Mouse (Mus musculus): ENCODE results near the gene Hpn. TPM values are rescaled to one million over a fixed set of nuclear protein-coding genes. Genes with fewer than 3 reads are reported as not detected.
A peak's percentile ranks its signal among the peaks of the same experiment; 100 is the strongest.

Gene Hpn
- polyA plus RNA-seq, 1 experiment from 2014 or later, result 3.4 TPM

GRCm38 (mm10) chr7:31135717-31136116, 20.6 kb upstream of the Hpn start:
- WGBS, result 94% methylated on average over 10 of the region's 10 CpGs
- no peak overlapping the region for H3K4me3 ChIP-seq
- H3K36me3 ChIP-seq, result peaks cover 100% of the 10 kb centered on the region
- H3K4me1 ChIP-seq, result no peaks in the 10 kb centered on the region
- H3K9ac ChIP-seq, result no peak overlapping the region
- no peak overlapping the region for H3K27ac ChIP-seq
- ATAC-seq (ENCODE audit: insufficient number of reproducible peaks, low FRiP score, low TSS enrichment, low read depth), result no peak
- H3K9me3 ChIP-seq, result no peaks in the 10 kb centered on the region
- no peak overlapping the region for H3K4me2 ChIP-seq
- no peaks in the 10 kb centered on the region for H3K27me3 ChIP-seq

DNA sequence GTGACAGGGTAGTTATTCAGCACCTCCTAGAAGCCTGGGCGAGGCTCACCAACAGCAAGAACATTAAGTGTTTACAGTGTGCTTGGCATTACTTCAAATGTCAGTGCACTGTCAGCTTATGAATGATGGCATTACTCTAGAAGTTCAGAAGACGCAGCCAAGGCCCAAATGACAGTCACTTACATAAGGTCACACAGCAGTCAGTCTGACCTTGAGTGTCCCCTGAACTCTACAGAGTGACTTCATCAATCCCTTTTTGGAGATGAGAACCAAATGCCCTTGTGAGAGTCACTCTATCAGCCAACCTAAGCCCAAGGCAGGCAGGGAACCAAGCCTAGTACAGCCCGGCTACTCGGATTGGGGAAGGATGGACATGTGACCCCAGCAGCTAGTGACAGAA, 16.8 kb upstream of the Hpn start:
- WGBS, result 84% methylated on average over 4 of the region's 4 CpGs
- Histone ChIP-seq H3K9ac (no peak overlapping the region), H3K27ac (no peak overlapping the region), H3K27me3 (peaks cover 7% of the 10 kb centered on the region; the same call in 1 of the 2 replicates), H3K4me3 (no peak overlapping the region), H3K4me2 (no peak overlapping the region), H3K9me3 (no peaks in the 10 kb centered on the region), H3K36me3 (peaks cover 85% of the 10 kb centered on the region), H3K4me1 (peaks cover 7% of the 10 kb centered on the region)
- ATAC-seq (ENCODE audit: insufficient number of reproducible peaks, low FRiP score, low TSS enrichment, low read depth), result no peak

DNA sequence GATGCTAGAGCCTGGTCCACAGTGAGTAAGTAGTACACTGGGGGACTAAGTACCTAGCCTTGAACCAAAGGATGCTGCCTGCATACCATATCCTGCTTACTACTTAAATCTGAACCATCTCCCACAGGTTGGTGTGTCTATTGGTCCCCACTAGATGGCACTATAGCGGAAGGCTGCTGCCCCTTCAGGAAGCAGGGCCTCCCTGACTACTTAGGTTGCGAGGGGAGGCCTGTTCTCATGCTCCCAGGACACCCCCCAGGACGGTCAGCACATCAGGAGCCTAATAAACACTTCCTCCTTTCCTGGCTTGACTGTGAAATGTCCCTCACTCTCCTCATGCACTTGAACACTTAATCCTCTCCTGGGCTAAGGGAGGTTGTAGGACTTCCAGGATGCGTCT, 15.8 kb upstream of the Hpn start:
- Histone ChIP-seq H3K36me3 (peaks cover 75% of the 10 kb centered on the region), H3K4me3 (no peak overlapping the region), H3K27me3 (peaks cover 17% of the 10 kb centered on the region), H3K27ac (no peak overlapping the region), H3K4me2 (no peak overlapping the region), H3K4me1 (peaks cover 17% of the 10 kb centered on the region), H3K9me3 (no peaks in the 10 kb centered on the region), H3K9ac (no peak overlapping the region)
- no peak for ATAC-seq (ENCODE audit: insufficient number of reproducible peaks, low FRiP score, low TSS enrichment, low read depth)
- 27% methylated on average over 4 of the region's 4 CpGs for WGBS

DNA sequence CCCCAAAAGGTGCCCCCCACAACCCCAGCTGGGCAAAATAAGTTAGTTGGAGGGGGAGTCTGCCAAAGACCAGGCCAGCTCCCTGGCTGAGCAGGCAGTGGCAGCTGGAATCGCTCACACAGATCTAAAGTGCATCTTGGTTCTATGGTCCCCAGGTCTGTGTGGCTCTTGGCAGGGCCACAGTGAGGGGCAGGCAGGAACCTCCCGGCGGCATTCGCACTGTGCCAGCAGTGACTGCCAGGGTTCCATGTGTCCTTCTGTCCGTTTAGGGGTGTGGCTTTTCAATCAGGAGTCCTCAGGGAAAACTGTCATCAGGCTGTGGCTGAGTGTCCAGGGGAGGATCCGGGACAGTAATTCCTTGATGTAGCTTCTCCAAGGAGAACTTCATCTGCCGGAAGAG, 15.1 kb upstream of the Hpn start:
- no peak for ATAC-seq (ENCODE audit: insufficient number of reproducible peaks, low FRiP score, low TSS enrichment, low read depth)
- Histone ChIP-seq H3K4me1 (peaks cover 17% of the 10 kb centered on the region), H3K9ac (no peak overlapping the region), H3K4me3 (no peak overlapping the region), H3K27me3 (peaks cover 23% of the 10 kb centered on the region), H3K9me3 (no peaks in the 10 kb centered on the region), H3K4me2 (no peak overlapping the region), H3K27ac (no peak overlapping the region), H3K36me3 (peaks cover 68% of the 10 kb centered on the region)
- 92% methylated on average over 7 of the region's 7 CpGs for WGBS

- Histone ChIP-seq H3K27ac (no peak overlapping the region), H3K4me1 (peaks cover 17% of the 10 kb centered on the region), H3K9ac (no peak overlapping the region), H3K36me3 (peaks cover 49% of the 10 kb centered on the region), H3K9me3 (no peaks in the 10 kb centered on the region), H3K27me3 (peaks cover 31% of the 10 kb centered on the region), H3K4me2 (no peak overlapping the region), H3K4me3 (no peak overlapping the region)
- 52% methylated on average over 9 of the region's 9 CpGs for whole genome bisulfite sequencing
- ATAC-seq (ENCODE audit: insufficient number of reproducible peaks, low FRiP score, low TSS enrichment, low read depth), result no peak
These were observed 13.1 kb upstream of the Hpn start for GRCm38 (mm10) chr7:31128157-31128705.

GRCm38 (mm10) chr7:31126851-31127724, 12.0 kb upstream of the Hpn start, which contains the start of gene Scn1b:
Scn1b (minus strand) TSS chr7:31127003.
- peak within 1 kb of the TSS; percentile 48 for H3K9ac ChIP-seq
- peak within 1 kb of the TSS; percentile 65 for H3K4me3 ChIP-seq
- H3K4me1 ChIP-seq, result peaks cover 17% of the 10 kb centered on the region
- peak within 1 kb of the TSS; percentile 99 for H3K4me2 ChIP-seq
- peaks cover 31% of the 10 kb centered on the region for H3K27me3 ChIP-seq
- H3K27ac ChIP-seq, result no peak within 1 kb of the TSS
- H3K36me3 ChIP-seq, result peaks cover 37% of the 10 kb centered on the region
- H3K9me3 ChIP-seq, result no peaks in the 10 kb centered on the region
- ATAC-seq (ENCODE audit: insufficient number of reproducible peaks, low FRiP score, low TSS enrichment, low read depth), result no peak
- WGBS, result 2% methylated on average over 45 of the region's 60 CpGs

DNA sequence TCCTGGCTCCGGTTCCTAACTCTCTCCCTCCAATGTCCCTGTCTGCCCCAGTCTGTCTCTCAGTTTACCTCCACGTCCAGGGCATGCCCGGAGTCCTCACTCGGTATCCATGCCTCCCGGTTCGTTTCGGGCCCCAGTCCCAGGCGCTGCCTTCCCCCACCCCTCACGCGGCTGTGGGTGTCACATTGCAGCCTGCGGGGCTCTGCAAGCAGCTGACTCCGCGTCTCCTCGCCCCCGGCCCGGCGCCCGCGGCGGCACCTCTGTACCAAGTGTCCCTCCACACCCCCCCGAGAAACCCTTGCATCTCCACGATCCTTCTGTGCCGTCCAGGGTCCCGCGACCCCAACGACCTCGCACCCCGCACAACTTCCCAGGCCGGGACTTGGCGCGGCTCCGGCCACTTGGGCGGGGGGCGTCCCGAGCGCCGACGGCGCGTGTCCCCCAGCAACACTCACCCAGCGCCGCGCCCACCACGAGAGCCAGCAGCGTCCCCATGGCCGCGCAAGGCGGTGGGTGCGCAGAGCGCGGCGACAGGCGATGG, 11.2 kb upstream of the Hpn start:
- Histone ChIP-seq H3K27ac (no peak overlapping the region), H3K4me1 (peaks cover 17% of the 10 kb centered on the region), H3K9ac (peak overlapping the region; percentile 48), H3K36me3 (peaks cover 29% of the 10 kb centered on the region), H3K9me3 (no peaks in the 10 kb centered on the region), H3K4me2 (peak overlapping the region; percentile 99), H3K4me3 (peak overlapping the region; percentile 65), H3K27me3 (peaks cover 31% of the 10 kb centered on the region)
- WGBS, result under 1% methylated on average over 53 of the region's 53 CpGs
- no peak for ATAC-seq (ENCODE audit: insufficient number of reproducible peaks, low FRiP score, low TSS enrichment, low read depth)

DNA sequence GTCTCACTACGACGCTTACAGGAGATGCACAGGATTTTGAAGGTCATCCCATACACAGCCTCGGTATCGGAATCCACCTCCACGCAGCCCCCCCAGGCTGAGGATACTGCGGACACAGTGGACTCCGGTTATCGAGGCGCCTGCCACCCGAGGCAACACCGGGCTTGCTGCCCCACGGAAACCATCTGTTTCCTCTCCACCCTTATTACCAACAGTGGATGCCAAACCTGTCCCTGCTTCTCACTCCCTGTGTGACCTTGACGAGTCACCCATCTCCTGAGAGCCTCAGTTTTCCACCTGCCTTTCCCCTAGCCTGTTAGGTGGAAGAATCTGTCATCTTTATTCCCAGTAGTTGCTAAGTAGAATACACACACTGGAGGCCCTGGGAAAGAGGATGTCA, 10.0 kb upstream of the Hpn start:
- H3K36me3 ChIP-seq, result peaks cover 17% of the 10 kb centered on the region
- peaks cover 31% of the 10 kb centered on the region for H3K27me3 ChIP-seq
- H3K27ac ChIP-seq, result no peak overlapping the region
- no peak overlapping the region for H3K9ac ChIP-seq
- ATAC-seq (ENCODE audit: insufficient number of reproducible peaks, low FRiP score, low TSS enrichment, low read depth), result no peak
- H3K4me2 ChIP-seq, result no peak overlapping the region
- no peak overlapping the region for H3K4me3 ChIP-seq
- peaks cover 17% of the 10 kb centered on the region for H3K4me1 ChIP-seq
- H3K9me3 ChIP-seq, result no peaks in the 10 kb centered on the region
- 74% methylated on average over 13 of the region's 13 CpGs for WGBS

GRCm38 (mm10) chr7:31124381-31124780, 9.3 kb upstream of the Hpn start:
- peaks cover 17% of the 10 kb centered on the region for H3K4me1 ChIP-seq
- H3K9ac ChIP-seq, result no peak overlapping the region
- H3K4me2 ChIP-seq, result no peak overlapping the region
- H3K27ac ChIP-seq, result no peak overlapping the region
- peaks cover 10% of the 10 kb centered on the region for H3K36me3 ChIP-seq
- WGBS, result 80% methylated on average over 5 of the region's 5 CpGs
- no peak for ATAC-seq (ENCODE audit: insufficient number of reproducible peaks, low FRiP score, low TSS enrichment, low read depth)
- H3K4me3 ChIP-seq, result no peak overlapping the region
- H3K27me3 ChIP-seq, result peaks cover 31% of the 10 kb centered on the region
- no peaks in the 10 kb centered on the region for H3K9me3 ChIP-seq

DNA sequence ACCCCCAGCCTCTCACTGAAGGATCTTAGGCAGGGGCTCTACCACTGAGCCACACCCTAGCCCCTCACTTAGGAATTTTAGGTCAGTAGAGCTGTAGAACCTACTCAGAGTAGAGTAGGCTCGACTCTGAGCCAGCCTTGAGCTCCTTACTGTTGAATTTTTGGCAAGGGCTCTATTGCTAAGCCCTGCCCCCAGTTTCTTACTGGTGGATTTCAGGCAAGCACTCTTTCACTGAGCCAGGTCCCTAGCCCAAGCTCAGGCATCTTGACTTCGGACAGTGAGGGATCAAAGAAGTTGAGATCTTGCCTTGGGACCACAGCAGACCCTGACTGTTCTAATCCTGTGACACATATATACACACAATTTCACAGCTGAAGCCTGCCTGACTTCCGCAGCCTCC, 8.6 kb upstream of the Hpn start:
- H3K4me1 ChIP-seq, result peaks cover 17% of the 10 kb centered on the region
- H3K27me3 ChIP-seq, result peaks cover 31% of the 10 kb centered on the region
- H3K4me2 ChIP-seq, result no peak overlapping the region
- H3K4me3 ChIP-seq, result no peak overlapping the region
- H3K9me3 ChIP-seq, result no peaks in the 10 kb centered on the region
- ATAC-seq (ENCODE audit: insufficient number of reproducible peaks, low FRiP score, low TSS enrichment, low read depth), result no peak
- H3K9ac ChIP-seq, result no peak overlapping the region
- 76% methylated on average over 3 of the region's 3 CpGs for WGBS
- no peak overlapping the region for H3K27ac ChIP-seq
- peaks cover 3% of the 10 kb centered on the region for H3K36me3 ChIP-seq

GRCm38 (mm10) chr7:31122641-31123631, 7.8 kb upstream of the Hpn start:
- WGBS, result 86% methylated on average over 16 of the region's 16 CpGs
- Histone ChIP-seq H3K27me3 (peaks cover 31% of the 10 kb centered on the region), H3K4me2 (no peak overlapping the region), H3K36me3 (no peaks in the 10 kb centered on the region), H3K9me3 (no peaks in the 10 kb centered on the region), H3K4me3 (no peak overlapping the region), H3K4me1 (peaks cover 17% of the 10 kb centered on the region), H3K27ac (no peak overlapping the region), H3K9ac (no peak overlapping the region)
- ATAC-seq (ENCODE audit: insufficient number of reproducible peaks, low FRiP score, low TSS enrichment, low read depth), result no peak

Measured in limb, embryonic 15.5 days (tissue).